Mouse (Mus musculus) liver, adult (tissue): Measurements from ENCODE around the gene Cox7b.

Experiments
- GATA4 ChIP-seq: IDR thresholded peaks from 2 replicates; pipeline ENCODE4 v1.6.1; 2014; ENCODE audit warnings: mild to moderate bottlenecking, low read length; ENCODE audit not compliant: insufficient replicate concordance

Cox7b gene

GRCm38 (mm10) chrX:106015571-106016322, at the start of gene Cox7b:
Cox7b (plus strand) TSS chrX:106015700.
- TF ChIP-seq GATA4, result no peak

DNA sequence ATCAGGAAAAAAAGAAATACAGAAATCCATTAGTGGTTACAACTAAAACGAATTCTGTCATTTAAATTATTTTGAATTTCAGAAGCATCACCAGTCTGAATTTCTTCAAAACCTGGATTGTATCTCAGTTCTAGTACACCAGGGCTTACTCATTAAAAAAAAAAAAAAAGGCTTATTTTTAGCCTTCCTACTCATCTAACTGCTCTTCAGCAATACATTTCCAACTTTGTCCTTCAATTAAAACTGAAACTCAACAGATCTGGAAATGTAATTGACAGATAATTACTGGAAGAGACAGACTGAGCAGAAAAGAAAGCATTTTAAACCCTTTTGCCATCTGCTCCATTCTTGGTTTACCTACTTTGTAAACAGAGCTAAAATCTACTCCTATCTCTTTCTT, 13.9 kb upstream of the Cox7b start:
- no peak for TF ChIP-seq GATA4

- TF ChIP-seq GATA4, result no peak
Observed at GRCm38 (mm10) chrX:106010762-106011161, 4.7 kb upstream of the Cox7b start.

DNA sequence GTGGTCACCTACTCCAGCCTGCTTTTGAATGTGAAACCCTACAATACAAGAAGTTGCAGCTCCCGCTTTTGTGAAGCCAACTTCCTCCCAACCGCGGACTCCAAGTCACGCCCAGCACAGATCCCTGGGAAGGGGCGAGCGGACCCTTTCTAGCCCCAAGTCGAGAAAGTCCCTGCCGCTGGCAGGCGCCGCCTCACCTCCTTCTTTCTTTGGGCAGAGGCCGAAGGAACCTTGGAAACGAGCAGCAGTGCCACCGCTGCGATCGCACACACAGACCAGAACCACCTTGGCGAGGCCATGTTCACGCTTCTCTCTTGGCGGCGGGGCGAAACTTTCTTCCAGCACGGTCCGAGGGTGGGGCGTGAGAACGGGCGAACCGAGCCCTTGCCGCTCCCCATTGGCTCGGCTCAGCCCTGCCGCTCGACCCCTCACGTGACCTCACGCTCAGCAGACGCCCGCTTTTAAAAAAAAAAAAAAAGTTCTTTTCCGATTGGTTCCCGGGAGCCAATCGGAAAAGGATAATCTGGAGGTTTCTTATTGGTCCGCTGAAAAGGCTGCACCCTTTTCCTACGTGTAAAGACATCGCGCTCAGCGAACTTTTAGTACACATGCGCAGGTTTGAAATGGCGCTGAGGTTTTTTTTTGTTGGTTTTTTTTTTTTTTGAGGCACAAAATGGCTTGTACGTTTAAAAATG, 3.9 kb upstream of the Cox7b start, which contains the start of gene Magt1:
TSS of gene Magt1 (minus strand) at position 442 of the 695 bp plus-strand sequence.
- no peak for TF ChIP-seq GATA4

DNA sequence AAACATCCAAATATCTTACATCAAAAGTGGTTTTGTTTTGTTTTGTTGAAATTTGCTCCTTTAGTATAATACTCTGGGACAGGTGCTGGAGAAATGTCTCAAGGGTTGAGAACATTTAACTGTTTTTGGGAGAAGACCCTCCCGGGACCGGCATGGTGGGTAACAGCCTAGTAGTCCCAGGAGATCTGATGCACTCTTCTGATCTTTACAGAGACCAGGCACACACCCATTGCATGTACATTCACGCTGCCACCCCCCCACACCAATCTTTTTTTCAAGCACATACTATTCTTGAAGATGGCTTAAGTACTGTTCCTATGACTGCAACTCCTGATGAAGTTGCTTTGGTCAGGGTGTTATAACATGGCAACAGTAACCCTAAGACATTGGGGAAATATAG, 2.9 kb upstream of the Cox7b start:
- TF ChIP-seq GATA4, result no peak

DNA sequence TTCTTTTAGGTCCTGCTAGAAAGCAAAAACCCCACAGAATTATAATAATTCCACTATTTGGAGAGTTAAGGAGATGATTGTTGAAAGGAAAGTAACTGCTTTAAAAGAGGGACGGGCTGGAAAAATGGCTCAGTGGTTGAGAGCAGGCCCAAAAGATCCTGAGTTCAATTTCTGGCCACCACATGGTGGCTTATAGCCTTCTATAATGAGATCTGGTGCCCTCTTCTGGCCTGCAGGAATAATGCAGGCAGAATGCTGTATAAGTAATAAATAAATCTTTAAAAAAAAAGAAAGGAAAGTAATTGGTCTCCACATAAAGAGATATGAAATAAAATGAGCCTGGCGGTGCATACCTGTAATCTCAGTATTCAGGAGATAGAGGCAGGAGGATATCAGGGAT, 2.3 kb upstream of the Cox7b start:
- TF ChIP-seq GATA4, result no peak

DNA sequence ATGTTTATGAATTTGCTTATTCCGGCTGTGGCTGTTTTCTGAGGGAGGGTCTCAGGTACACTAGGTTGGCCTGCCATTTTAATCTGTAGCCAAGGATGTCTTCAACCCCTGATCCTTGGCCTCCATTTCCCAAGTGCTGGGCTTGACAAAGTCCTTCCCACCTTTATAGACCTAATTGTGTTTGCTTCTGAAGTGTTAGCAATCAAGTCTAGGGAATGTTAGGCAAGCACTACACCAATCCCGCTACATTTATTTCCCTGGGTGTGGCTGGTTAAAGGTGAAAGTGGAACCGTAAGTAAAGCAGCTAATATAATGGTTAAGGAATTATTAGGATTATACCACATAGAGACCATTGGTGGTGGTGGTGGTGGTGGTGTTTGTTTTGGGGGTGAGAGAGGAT, 1.6 kb downstream of the Cox7b start:
- no peak for TF ChIP-seq GATA4

- TF ChIP-seq GATA4, result no peak
Observed at GRCm38 (mm10) chrX:106017516-106017915, 2.0 kb downstream of the Cox7b start.

GRCm38 (mm10) chrX:106026418-106027342, 11.2 kb downstream of the Cox7b start, which contains the start of gene Atp7a:
Atp7a (plus strand) TSS chrX:106027276.
- peak; percentile 59; the same call in 1 of the 2 replicates for TF ChIP-seq GATA4

- no peak for TF ChIP-seq GATA4
Observed at GRCm38 (mm10) chrX:106027343-106027674, 11.8 kb downstream of the Cox7b start.

DNA sequence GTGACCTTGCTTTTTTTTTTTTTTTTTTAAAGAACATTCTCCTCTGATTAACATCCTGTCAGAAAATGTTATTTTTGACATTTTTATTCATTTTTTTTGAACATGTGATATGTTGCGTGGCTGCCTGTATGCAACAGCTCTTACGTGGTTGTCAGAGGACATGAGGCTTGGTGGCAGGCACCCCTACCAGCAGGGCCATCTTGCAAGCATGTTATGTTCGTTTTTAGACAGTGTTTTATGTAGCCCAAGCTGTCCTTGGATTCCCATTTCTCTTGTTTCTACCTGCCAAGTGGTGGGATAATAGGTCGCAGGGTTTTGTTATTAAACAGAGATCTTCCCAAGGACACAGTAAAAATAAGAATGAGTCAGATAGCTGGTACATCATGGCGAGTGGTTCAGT, 14.7 kb downstream of the Cox7b start:
- no peak for TF ChIP-seq GATA4

GRCm38 (mm10) chrX:106031124-106031523, 15.6 kb downstream of the Cox7b start:
- TF ChIP-seq GATA4, result no peak

- no peak for TF ChIP-seq GATA4
Observed at GRCm38 (mm10) chrX:106035727-106036126, 20.2 kb downstream of the Cox7b start.

DNA sequence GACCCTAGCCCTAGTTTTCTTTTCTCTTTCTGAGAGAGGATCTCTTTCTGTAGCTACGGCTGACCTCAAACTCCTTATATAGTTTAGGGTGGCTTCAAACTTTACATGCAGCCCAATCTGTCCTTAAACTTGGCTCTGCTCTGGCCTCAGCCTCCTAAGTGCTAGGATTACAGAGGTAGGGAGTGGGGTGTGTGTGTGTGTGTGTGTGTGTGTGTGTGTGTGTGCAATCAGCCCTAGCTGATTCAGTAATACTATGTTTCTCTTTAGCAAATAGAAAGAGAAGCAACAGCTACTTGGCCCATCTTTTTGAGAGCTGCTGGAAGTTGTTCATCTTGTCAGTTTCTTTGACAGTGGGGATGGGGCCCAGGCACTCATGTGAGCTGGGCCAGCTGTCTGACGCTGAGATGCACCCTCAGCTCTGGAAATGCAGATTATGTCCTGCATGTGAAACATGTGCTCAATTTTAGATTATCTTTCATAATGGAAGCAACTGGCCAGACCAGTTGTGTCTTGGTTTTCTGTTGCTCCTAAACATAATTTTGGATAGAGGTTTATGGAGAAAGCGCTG, 21.8 kb downstream of the Cox7b start:
- no peak for TF ChIP-seq GATA4
